ENCODE assay signal across 9 mouse cellular contexts in genomic region chrX:103477507-103477906, GRCm38 (mm10). TPM values are rescaled to one million over a fixed set of nuclear protein-coding genes. Genes with fewer than 3 reads are reported as not detected.
A peak's percentile ranks its signal among the peaks of the same experiment; 100 is the strongest.
DNase-seq lines count a peak whose midpoint lies in the region; ATAC-seq and TF ChIP-seq lines count a peak whose summit lies in the region.
"Had no signal": no experiment of that assay in that cellular context is flagged by ENCODE, and none has a peak within 500 bp of the region (broad histone marks: within the 10 kb centered on the region; RNA-seq: fewer than 3 reads in every experiment).

No protein-coding gene starts in this region.

- no peak overlapping the region for H3K27ac ChIP-seq in gastrocnemius, adult 2 months
- H3K27ac ChIP-seq in liver, embryonic 13.5 days = no peak overlapping the region
- H3K27ac ChIP-seq in stomach, embryonic 14.5 days (ENCODE audit: low read length) = no peak overlapping the region
- H3K27ac ChIP-seq: embryonic facial prominence, embryonic 12.5 days had no signal

- WGBS in liver, embryonic 13.5 days (ENCODE audit: insufficient replicate concordance) = 8% methylated on average over 3 of the region's 3 CpGs
- WGBS in stomach, embryonic 14.5 days = 13% methylated on average over 3 of the region's 3 CpGs

- peak; percentile 71 for ATAC-seq in liver, embryonic 13.5 days (ENCODE audit: low read depth)
- peak; percentile 82; the same call in 1 of the 2 replicates for ATAC-seq in monocyte, adult 5-6 weeks (replicated peaks; ENCODE audit: insufficient number of reproducible peaks, low FRiP score, low TSS enrichment, poor library complexity, severe bottlenecking)
- peak; percentile 69 for ATAC-seq in stomach, embryonic 14.5 days (ENCODE audit: insufficient number of reproducible peaks, insufficient read depth, low FRiP score, low read depth)

- peak; percentile 88 for TF ChIP-seq CTCF in gastrocnemius, adult 2 months (IDR thresholded peaks at IDR 0.05)

- H3K4me1 ChIP-seq in liver, embryonic 13.5 days (replicated peaks) = peaks cover 6% of the 10 kb centered on the region; the same call in 1 of the 2 replicates
- H3K4me1 ChIP-seq in stomach, embryonic 14.5 days (ENCODE audit: control insufficient read depth, insufficient read depth, low read length) = no peaks in the 10 kb centered on the region
- H3K4me1 ChIP-seq: embryonic facial prominence, embryonic 12.5 days had no signal

- intact Hi-C loops in gastrocnemius, adult 2 months (cut with DNase I) = loop anchor here (5.0 kb wide), 1 partner anchor 370 kb away; no protein-coding TSS in a partner anchor

- no peaks in the 10 kb centered on the region for H3K9me3 ChIP-seq in liver, embryonic 13.5 days (replicated peaks)
- no peaks in the 10 kb centered on the region for H3K9me3 ChIP-seq in stomach, embryonic 14.5 days (ENCODE audit: control insufficient read depth, low read depth, low read length)
- H3K9me3 ChIP-seq: embryonic facial prominence, embryonic 12.5 days had no signal

- H3K4me3 ChIP-seq in gastrocnemius, adult 2 months = no peak overlapping the region
- no peak overlapping the region for H3K4me3 ChIP-seq in liver, embryonic 13.5 days (replicated peaks)
- no peak overlapping the region for H3K4me3 ChIP-seq in stomach, embryonic 14.5 days (ENCODE audit: low read depth, low read length)
- H3K4me3 ChIP-seq: embryonic facial prominence, embryonic 12.5 days had no signal

- no peaks in the 10 kb centered on the region for H3K27me3 ChIP-seq in liver, embryonic 13.5 days
- no peaks in the 10 kb centered on the region for H3K27me3 ChIP-seq in stomach, embryonic 14.5 days (ENCODE audit: control insufficient read depth, insufficient read depth, low read length)
- H3K27me3 ChIP-seq: embryonic facial prominence, embryonic 12.5 days had no signal

- DNase-seq in 416B (ENCODE audit: low read depth) = peak; percentile 79
- peak; percentile 79 for DNase-seq in R1 (ENCODE audit: low read depth, low spot score)
- DNase-seq in cerebellum, postnatal 14 days = peak; percentile 61 to 77
- DNase-seq in gastrocnemius, adult 2 months = peak; percentile 54
- peak; percentile 42 for DNase-seq in kidney, adult 11 months
- DNase-seq in liver, embryonic 13.5 days = peak; percentile 58

- 0 out of 2 replicates have a peak, but pooled peaks cover 5% of the 10 kb centered on the region for H3K36me3 ChIP-seq in liver, embryonic 13.5 days
- H3K36me3 ChIP-seq in stomach, embryonic 14.5 days (ENCODE audit: control insufficient read depth, insufficient read depth, low read length) = no peaks in the 10 kb centered on the region
- H3K36me3 ChIP-seq: embryonic facial prominence, embryonic 12.5 days had no signal

- peak overlapping the region; percentile 26; the same call in 1 of the 2 replicates for H3K4me2 ChIP-seq in liver, embryonic 13.5 days
- no peak overlapping the region for H3K4me2 ChIP-seq in stomach, embryonic 14.5 days (replicated peaks; ENCODE audit: low read depth, low read length)
- H3K4me2 ChIP-seq: embryonic facial prominence, embryonic 12.5 days had no signal

- no peak overlapping the region for H3K9ac ChIP-seq in liver, embryonic 13.5 days
- H3K9ac ChIP-seq in stomach, embryonic 14.5 days (replicated peaks; ENCODE audit: low read depth, low read length) = no peak overlapping the region
- H3K9ac ChIP-seq: embryonic facial prominence, embryonic 12.5 days had no signal

RNA-seq across cellular contexts. Expression of gene Gm26992, which starts 55.7 kb away (rescaled TPM):
- not detected for total RNA-seq in gastrocnemius, adult 2 months (2021)
- polyA plus RNA-seq in liver, embryonic 13.5 days (2015; fragmentation: Nextera tagmentation; extraction: Ambion mirVana) = not detected in 2 replicates
- not detected in 3 replicates for total RNA-seq in monocyte, adult 5-6 weeks (2017)
- 0.76 TPM in 1 of 2 replicates, not detected in the other for polyA plus RNA-seq in stomach, embryonic 14.5 days (2014; fragmentation: Nextera tagmentation; extraction: Ambion mirVana)
- polyA plus RNA-seq: embryonic facial prominence, embryonic 12.5 days had no signal
